Mouse (Mus musculus): ENCODE measurements around the gene Il12b. TPM values are rescaled to one million over a fixed set of nuclear protein-coding genes. Genes with fewer than 3 reads are reported as not detected.

Gene Il12b
- total and polyA plus RNA-seq, 3 experiments, result not detected

DNA sequence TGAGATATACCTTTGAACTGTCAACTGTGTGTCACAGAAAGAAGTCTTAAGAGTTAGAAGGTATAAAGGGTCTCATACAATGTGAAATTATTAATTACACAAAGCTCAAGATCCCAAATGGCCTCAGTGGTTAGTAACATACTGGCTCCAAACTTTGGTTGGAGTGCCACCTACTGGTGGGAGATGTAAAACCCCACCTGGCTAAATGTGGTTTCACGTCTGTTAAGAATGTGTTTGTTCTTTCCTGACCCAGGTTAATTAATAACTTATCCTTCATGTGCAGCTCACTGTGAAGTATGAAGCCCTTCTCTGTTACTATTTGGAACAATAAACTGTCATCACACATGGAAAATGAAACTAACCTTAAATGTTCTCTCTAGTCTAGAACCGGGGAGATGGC is 53.6 kb downstream of the Il12b start:
- H3K9me3 ChIP-seq (replicated peaks; ENCODE audit: insufficient read depth, low read length), result no peaks in the 10 kb centered on the region

DNA sequence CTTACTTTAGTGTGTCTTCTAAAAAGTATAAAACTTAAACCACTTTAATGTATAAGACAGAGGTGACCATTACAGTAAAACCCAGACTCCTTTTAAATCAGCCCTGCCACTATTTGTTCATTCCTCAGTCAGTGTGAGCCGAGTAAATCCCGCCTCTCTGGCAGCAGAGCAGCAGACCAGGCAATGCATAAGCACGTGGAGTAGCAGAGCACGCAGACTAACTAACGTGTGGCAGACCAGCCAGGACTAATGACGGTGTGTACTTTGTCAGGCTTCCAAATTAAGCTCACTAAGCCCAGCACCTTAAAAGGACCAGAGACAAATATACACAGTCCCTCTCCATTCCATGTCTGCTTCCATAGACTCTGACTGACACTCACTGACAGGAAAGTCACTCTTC is 61.6 kb downstream of the Il12b start:
- no peak for TF ChIP-seq ZNF384 (IDR thresholded peaks at IDR 0.05; ENCODE audit: low read depth, low read length)
- TF ChIP-seq EP300 (IDR thresholded peaks at IDR 0.05; ENCODE audit: low read depth in 1 of 2, low read length in 2 of 2), result no peak
- TF ChIP-seq GABPA (IDR thresholded peaks at IDR 0.05; ENCODE audit: low read depth, low read length), result no peak
- no peak for TF ChIP-seq MAFK (IDR thresholded peaks at IDR 0.05; ENCODE audit: borderline replicate concordance, low read depth, low read length)
- no peak for TF ChIP-seq ZMIZ1 (IDR thresholded peaks at IDR 0.05; ENCODE audit: low read depth, low read length)
- no peak for TF ChIP-seq BHLHE40 (IDR thresholded peaks at IDR 0.05; ENCODE audit: borderline replicate concordance, low read depth, low read length)
- TF ChIP-seq UBTF (IDR thresholded peaks at IDR 0.05; ENCODE audit: borderline replicate concordance, insufficient read depth, low read depth, low read length), result no peak
- no peak for TF ChIP-seq SMC3 (IDR thresholded peaks at IDR 0.05; ENCODE audit: low read depth, low read length)
- no peak for TF ChIP-seq NELFE (IDR thresholded peaks at IDR 0.05; ENCODE audit: low read depth, low read length)
- TF ChIP-seq NRF1 (IDR thresholded peaks at IDR 0.05; ENCODE audit: insufficient read depth, low read depth, low read length, poor library complexity, severe bottlenecking), result no peak
- no peak for TF ChIP-seq TBP (IDR thresholded peaks at IDR 0.05; ENCODE audit: low read depth, low read length)
- TF ChIP-seq MAZ (IDR thresholded peaks at IDR 0.05; ENCODE audit: low read depth, low read length), result no peak
- no peak for TF ChIP-seq RAD21 (IDR thresholded peaks at IDR 0.05; ENCODE audit: low read depth, low read length)
- no peak for TF ChIP-seq ELF1 (IDR thresholded peaks at IDR 0.05; ENCODE audit: low read depth, low read length)
- TF ChIP-seq JUND (IDR thresholded peaks at IDR 0.05; ENCODE audit: low read depth, low read length), result no peak
- TF ChIP-seq MYC (IDR thresholded peaks at IDR 0.05; ENCODE audit: low read depth, low read length), result no peak
- no peak overlapping the region for H3K4me3 ChIP-seq (ENCODE audit: control insufficient read depth in 1 of 2, insufficient read depth in 1 of 2, low read depth in 2 of 2, low read length in 2 of 2)
- H3K9ac ChIP-seq (ENCODE audit: control insufficient read depth, low read depth, low read length, poor library complexity, severe bottlenecking), result no peak overlapping the region
- no peaks in the 10 kb centered on the region for H3K79me2 ChIP-seq (ENCODE audit: control insufficient read depth, insufficient read depth, low read length, poor library complexity)
- no peak for DNase-seq (ENCODE audit: low read depth, low spot score)
- peaks cover 0 to 2% of the 10 kb centered on the region in 2 experiments; a peak in 2 of 4 replicates for H3K36me3 ChIP-seq (ENCODE audit: control insufficient read depth in 1 of 2, insufficient read depth in 2 of 2, low read length in 2 of 2)
- H3K9me3 ChIP-seq (replicated peaks; ENCODE audit: insufficient read depth, low read length), result no peaks in the 10 kb centered on the region
- H3K4me1 ChIP-seq (ENCODE audit: control insufficient read depth in 1 of 2, insufficient read depth in 2 of 2, low read length in 2 of 2), result peaks cover 3 to 4% of the 10 kb centered on the region in 2 experiments
- H3K27me3 ChIP-seq (ENCODE audit: control insufficient read depth in 1 of 2, insufficient read depth in 2 of 2, low read length in 2 of 2), result no peaks in the 10 kb centered on the region
- H3K27ac ChIP-seq (ENCODE audit: control insufficient read depth, low read depth, low read length), result no peak overlapping the region

More for the DNA sequence above, 53.6 kb downstream of the Il12b start:
- Histone ChIP-seq H3K79me2 (ENCODE audit: control insufficient read depth, insufficient read depth, low read length, poor library complexity) (no peaks in the 10 kb centered on the region), H3K27ac (ENCODE audit: control insufficient read depth, low read depth, low read length) (no peak overlapping the region), H3K36me3 (ENCODE audit: control insufficient read depth in 1 of 2, insufficient read depth in 2 of 2, low read length in 2 of 2) (peaks cover 0 to 13% of the 10 kb centered on the region in 2 experiments; a peak in 3 of 4 replicates), H3K9ac (ENCODE audit: control insufficient read depth, low read depth, low read length, poor library complexity, severe bottlenecking) (no peak overlapping the region), H3K4me3 (ENCODE audit: control insufficient read depth in 1 of 2, insufficient read depth in 1 of 2, low read depth in 2 of 2, low read length in 2 of 2) (no peak overlapping the region), H3K27me3 (ENCODE audit: control insufficient read depth in 1 of 2, insufficient read depth in 2 of 2, low read length in 2 of 2) (no peaks in the 10 kb centered on the region), H3K4me1 (ENCODE audit: control insufficient read depth in 1 of 2, insufficient read depth in 2 of 2, low read length in 2 of 2) (peaks cover 4 to 12% of the 10 kb centered on the region in 2 experiments)
- peak; percentile 67 to 83 (median 83) for TF ChIP-seq CTCF (IDR thresholded peaks at IDR 0.05 in 2 of 3, conservative IDR thresholded peaks at IDR 0.05 in 1 of 3; ENCODE audit: control insufficient read depth in 1 of 3, insufficient read depth in 1 of 3, low read depth in 2 of 3, low read length in 3 of 3, poor library complexity in 1 of 3, severe bottlenecking in 1 of 3)
- TF ChIP-seq ZC3H11A (IDR thresholded peaks at IDR 0.05; ENCODE audit: low read depth, low read length), result peak; percentile 46
- TF ChIP-seq ETS1 (IDR thresholded peaks at IDR 0.05; ENCODE audit: low read depth, low read length), result no peak
- peak; percentile 83 for TF ChIP-seq RAD21 (IDR thresholded peaks at IDR 0.05; ENCODE audit: low read depth, low read length)
- 0 out of 2 replicates have a peak, but pooled peaks have one; percentile 26 for TF ChIP-seq TBP (IDR thresholded peaks at IDR 0.05; ENCODE audit: low read depth, low read length)
- TF ChIP-seq CHD2 (IDR thresholded peaks at IDR 0.05; ENCODE audit: low read length), result no peak
- peak; percentile 59 for TF ChIP-seq SMC3 (IDR thresholded peaks at IDR 0.05; ENCODE audit: low read depth, low read length)
- peak; percentile 75 for DNase-seq (ENCODE audit: low read depth, low spot score)

Other genes with a start within 250 kb of the Il12b start
- 18.8 and 21.1 TPM in 2 replicates for gene Ublcp1, start 70.4 kb downstream of the Il12b start, total RNA-seq (2012; rRNA removed)
- 10 to 100 TPM in 1 of 2 experiments, not detected in 1; 22.2 TPM for gene Ublcp1, start 70.4 kb downstream of the Il12b start, polyA plus RNA-seq (2012; ENCODE audit: insufficient read depth in 1 of 2, insufficient read length in 2 of 2, low read depth in 1 of 2, low replicate concordance in 2 of 2, missing spikeins in 1 of 2)
- 74.9 and 94.1 TPM in 2 replicates for gene Rnf145, start 118.9 kb downstream of the Il12b start, total RNA-seq (2012; rRNA removed)
- gene Rnf145, start 118.9 kb downstream of the Il12b start, polyA plus RNA-seq (2012; ENCODE audit: insufficient read depth in 1 of 2, insufficient read length in 2 of 2, low read depth in 1 of 2, low replicate concordance in 2 of 2, missing spikeins in 1 of 2), result 10 to 100 TPM in 1 of 2 experiments, not detected in 1; 73.5 TPM
- gene Ebf1, start 217.3 kb downstream of the Il12b start, total RNA-seq (2012; rRNA removed), result not detected in 2 replicates
- under 1 TPM in 1 of 2 experiments, not detected in 1; 0.04 TPM for gene Ebf1, start 217.3 kb downstream of the Il12b start, polyA plus RNA-seq (2012; ENCODE audit: insufficient read depth in 1 of 2, insufficient read length in 2 of 2, low read depth in 1 of 2, low replicate concordance in 2 of 2, missing spikeins in 1 of 2)

Data from MEL (cell line).